Comparison of ENCODE assay signal across 10 mouse cellular contexts in genomic region chrX:137667011-137667410, GRCm38 (mm10).
DNase-seq lines count a peak whose midpoint lies in the region; ATAC-seq and TF ChIP-seq lines count a peak whose summit lies in the region.
"Had no signal": no experiment of that assay in that cellular context is flagged by ENCODE, and none has a peak within 500 bp of the region (broad histone marks: within the 10 kb centered on the region; RNA-seq: fewer than 3 reads in every experiment).

No protein-coding gene starts in this region.

- peak; percentile 11 for DNase-seq in heart, postnatal 0 days (ENCODE audit: low spot score)
- DNase-seq in heart, embryonic 10.5 days (ENCODE audit: low spot score) = no peak
- peak; percentile 84 for DNase-seq in midbrain, embryonic 11.5 days (ENCODE audit: low spot score, missing footprints)
- DNase-seq in embryo, embryonic 10.5 days (ENCODE audit: low spot score) = peak; percentile 64
- DNase-seq in right cerebral cortex, postnatal 14 days = peak; percentile 17
- DNase-seq in gastrocnemius, postnatal 10 days = no peak
- no peak for DNase-seq in midbrain, embryonic 10.5 days (ENCODE audit: low spot score)
- DNase-seq: adrenal gland, adult 8-10 months had no signal

- H3K4me3 ChIP-seq in heart, postnatal 0 days (ENCODE audit: low read depth, low read length) = no peak overlapping the region
- no peak overlapping the region for H3K4me3 ChIP-seq in heart, embryonic 10.5 days
- no peak overlapping the region for H3K4me3 ChIP-seq in midbrain, embryonic 11.5 days (ENCODE audit: low read depth, low read length)
- H3K4me3 ChIP-seq in midbrain, embryonic 16.5 days (ENCODE audit: low read depth, low read length) = no peak overlapping the region
- H3K4me3 ChIP-seq in midbrain, embryonic 10.5 days = no peak overlapping the region
- H3K4me3 ChIP-seq: limb, embryonic 15.5 days had no signal

- peak; percentile 41 for TF ChIP-seq CTCF in heart, postnatal 0 days (IDR thresholded peaks at IDR 0.05; ENCODE audit: low read depth)

- H3K36me3 ChIP-seq in heart, postnatal 0 days (replicated peaks; ENCODE audit: control insufficient read depth, insufficient read depth, low read length) = no peaks in the 10 kb centered on the region
- H3K36me3 ChIP-seq in heart, embryonic 10.5 days = no peaks in the 10 kb centered on the region
- no peaks in the 10 kb centered on the region for H3K36me3 ChIP-seq in midbrain, embryonic 11.5 days (ENCODE audit: control insufficient read depth, insufficient read depth, low read length)
- no peaks in the 10 kb centered on the region for H3K36me3 ChIP-seq in midbrain, embryonic 16.5 days (ENCODE audit: control insufficient read depth, insufficient read depth, low read length)
- no peaks in the 10 kb centered on the region for H3K36me3 ChIP-seq in midbrain, embryonic 10.5 days
- H3K36me3 ChIP-seq: limb, embryonic 15.5 days had no signal

- H3K9me3 ChIP-seq in heart, postnatal 0 days (replicated peaks; ENCODE audit: control insufficient read depth, low read length) = no peaks in the 10 kb centered on the region
- H3K9me3 ChIP-seq in heart, embryonic 10.5 days = no peaks in the 10 kb centered on the region
- H3K9me3 ChIP-seq in midbrain, embryonic 11.5 days (ENCODE audit: control insufficient read depth, low read length) = no peaks in the 10 kb centered on the region
- H3K9me3 ChIP-seq in midbrain, embryonic 16.5 days (replicated peaks; ENCODE audit: control insufficient read depth, low read length, poor library complexity, severe bottlenecking) = no peaks in the 10 kb centered on the region
- no peaks in the 10 kb centered on the region for H3K9me3 ChIP-seq in midbrain, embryonic 10.5 days (replicated peaks)
- H3K9me3 ChIP-seq: limb, embryonic 15.5 days had no signal

- H3K27me3 ChIP-seq in heart, postnatal 0 days (ENCODE audit: control insufficient read depth, insufficient read depth, low read length) = no peaks in the 10 kb centered on the region
- H3K27me3 ChIP-seq in heart, embryonic 10.5 days (ENCODE audit: insufficient read depth, poor library complexity, severe bottlenecking) = no peaks in the 10 kb centered on the region
- H3K27me3 ChIP-seq in midbrain, embryonic 11.5 days (ENCODE audit: control insufficient read depth, insufficient read depth, low read length) = no peaks in the 10 kb centered on the region
- no peaks in the 10 kb centered on the region; the same call in 1 of the 2 replicates for H3K27me3 ChIP-seq in midbrain, embryonic 16.5 days (ENCODE audit: control insufficient read depth, insufficient read depth, low read depth, low read length)
- H3K27me3 ChIP-seq in midbrain, embryonic 10.5 days (ENCODE audit: low read depth, poor library complexity, severe bottlenecking) = peaks cover 8% of the 10 kb centered on the region; the same call in 1 of the 2 replicates
- H3K27me3 ChIP-seq: limb, embryonic 15.5 days had no signal

- H3K27ac ChIP-seq in heart, postnatal 0 days (ENCODE audit: low read depth) = no peak overlapping the region
- no peak overlapping the region for H3K27ac ChIP-seq in heart, embryonic 10.5 days
- no peak overlapping the region for H3K27ac ChIP-seq in midbrain, embryonic 11.5 days (ENCODE audit: low read depth, low read length)
- no peak overlapping the region for H3K27ac ChIP-seq in midbrain, embryonic 16.5 days (ENCODE audit: low read length)
- H3K27ac ChIP-seq in midbrain, embryonic 10.5 days (replicated peaks) = no peak overlapping the region
- H3K27ac ChIP-seq: limb, embryonic 15.5 days had no signal

- H3K4me2 ChIP-seq in heart, postnatal 0 days (ENCODE audit: low read depth, low read length) = no peak overlapping the region
- no peak overlapping the region for H3K4me2 ChIP-seq in midbrain, embryonic 11.5 days
- H3K4me2 ChIP-seq in midbrain, embryonic 16.5 days (ENCODE audit: low read length) = no peak overlapping the region
- H3K4me2 ChIP-seq: limb, embryonic 15.5 days had no signal

- WGBS in heart, postnatal 0 days = 19% methylated on average over 2 of the region's 2 CpGs
- 24% methylated on average over 2 of the region's 2 CpGs for WGBS in heart, embryonic 10.5 days
- WGBS in midbrain, embryonic 11.5 days = 28% methylated on average over 2 of the region's 2 CpGs
- WGBS in midbrain, embryonic 16.5 days = 19% methylated on average over 2 of the region's 2 CpGs
- 29% methylated on average over 2 of the region's 2 CpGs for WGBS in midbrain, embryonic 10.5 days

- H3K4me1 ChIP-seq in heart, postnatal 0 days (ENCODE audit: control insufficient read depth, insufficient read depth) = no peaks in the 10 kb centered on the region
- H3K4me1 ChIP-seq in heart, embryonic 10.5 days = no peaks in the 10 kb centered on the region
- no peaks in the 10 kb centered on the region for H3K4me1 ChIP-seq in midbrain, embryonic 11.5 days (ENCODE audit: control insufficient read depth, insufficient read depth, low read length)
- H3K4me1 ChIP-seq in midbrain, embryonic 16.5 days (ENCODE audit: control insufficient read depth, insufficient read depth, low read length) = no peaks in the 10 kb centered on the region
- no peaks in the 10 kb centered on the region for H3K4me1 ChIP-seq in midbrain, embryonic 10.5 days
- H3K4me1 ChIP-seq: limb, embryonic 15.5 days had no signal

- TF ChIP-seq EP300 in heart, postnatal 0 days (IDR thresholded peaks at IDR 0.05; ENCODE audit: low read depth) = no peak

- no peak for ATAC-seq in heart, postnatal 0 days (ENCODE audit: insufficient read depth, low read depth)
- no peak for ATAC-seq in midbrain, embryonic 11.5 days (ENCODE audit: low FRiP score)
- no peak for ATAC-seq in midbrain, embryonic 16.5 days

- no peak overlapping the region for H3K9ac ChIP-seq in heart, postnatal 0 days (replicated peaks; ENCODE audit: low read depth, low read length)
- no peak overlapping the region for H3K9ac ChIP-seq in midbrain, embryonic 11.5 days (ENCODE audit: low read length)
- no peak overlapping the region for H3K9ac ChIP-seq in midbrain, embryonic 16.5 days (ENCODE audit: low read depth, low read length)
- H3K9ac ChIP-seq: limb, embryonic 15.5 days had no signal

Comparison
In these comparisons a context has a peak if more than half of its experiments do, and no peak if none do; other contexts are left out.
1. DNase-seq: peak in heart, postnatal 0 days (single experiment), midbrain, embryonic 11.5 days (single experiment), embryo, embryonic 10.5 days (single experiment) and right cerebral cortex, postnatal 14 days (single experiment); none in heart, embryonic 10.5 days (single experiment), gastrocnemius, postnatal 10 days (single experiment) and midbrain, embryonic 10.5 days (single experiment).